Mouse (Mus musculus) myocyte (in vitro differentiated cells): ENCODE measurements around the gene Baz2b.

Experiments used
- E2F4 ChIP-seq: IDR thresholded peaks from one replicate; pipeline ENCODE4 v1.6.1; 2011; ENCODE audit warnings: mild to moderate bottlenecking, control low read depth, moderate library complexity; ENCODE audit not compliant: insufficient read depth
- MAX ChIP-seq: IDR thresholded peaks from one replicate; pipeline ENCODE4 v1.6.1; 2011; ENCODE audit warnings: low read depth, mild to moderate bottlenecking, control low read depth
- POLR2A ChIP-seq: IDR thresholded peaks from one replicate; pipeline ENCODE4 v1.6.1; 2011; ENCODE audit warnings: low read depth, mild to moderate bottlenecking, control low read depth, moderate library complexity; ENCODE audit not compliant: insufficient read length
- REST ChIP-seq: IDR thresholded peaks from one replicate; pipeline ENCODE4 v1.6.1; 2011; ENCODE audit warnings: mild to moderate bottlenecking, control low read depth, moderate library complexity; ENCODE audit not compliant: insufficient read depth, insufficient read length

DNA sequence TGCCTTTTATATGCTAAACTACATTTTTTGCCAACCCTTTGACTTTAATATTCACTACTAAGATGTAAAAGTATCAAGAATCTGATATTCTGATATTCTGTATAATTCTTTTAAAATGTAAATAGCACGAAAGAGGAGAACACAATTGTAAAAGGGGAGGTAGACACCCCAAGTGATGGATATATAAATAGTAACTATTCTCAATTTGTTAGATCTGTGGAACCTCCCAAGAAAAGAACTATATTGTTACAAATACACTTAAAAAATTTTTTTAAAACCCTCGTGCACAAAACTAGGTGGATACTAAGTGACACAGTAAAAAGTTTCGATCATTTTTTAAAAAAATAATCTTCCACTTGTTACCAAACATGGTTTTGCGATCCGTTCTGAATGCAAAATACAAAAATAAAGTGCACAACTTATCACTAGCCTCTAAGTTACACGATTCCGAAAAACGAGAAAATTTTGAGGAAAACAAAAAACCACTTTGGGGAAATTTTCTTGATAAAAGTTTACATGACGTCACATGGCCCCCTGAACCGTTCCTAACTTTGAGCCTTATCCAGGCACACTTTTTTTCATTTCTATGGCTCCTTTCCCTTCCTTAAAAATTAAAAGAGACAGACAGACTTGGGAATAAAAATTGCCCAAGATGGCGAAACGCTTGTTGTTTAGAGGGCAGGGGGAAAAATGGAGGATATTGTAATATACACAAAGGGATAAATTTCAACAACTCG lies 85.6 kb downstream of the Baz2b start:
- no peak for TF ChIP-seq POLR2A
- TF ChIP-seq MAX: no peak
- no peak for TF ChIP-seq E2F4
- TF ChIP-seq REST: no peak
